Mouse (Mus musculus) adrenal gland, postnatal 10 days (tissue): ENCODE results near the gene Wdr13. TPM values are rescaled to one million over a fixed set of nuclear protein-coding genes. Genes with fewer than 3 reads are reported as not detected.
"Not testable (repeated sequence)": the region's sequence is repeated elsewhere in the genome, so short reads cannot be mapped to it uniquely, and the experiment has no call there.

Experiments
- DNase-seq: peaks from one replicate; pipeline ENCODE4 v3.0.0; 2021; ENCODE audit warnings: mixed read lengths
- total RNA-seq, 2 experiments: library from RNA; stranded (reverse); gene quantifications; 2 replicates each; pipeline ENCODE4 v1.2.3; 2021

Gene Wdr13
- total RNA-seq, 2 experiments from 2014 or later: 40.7 to 54.9 TPM

DNA sequence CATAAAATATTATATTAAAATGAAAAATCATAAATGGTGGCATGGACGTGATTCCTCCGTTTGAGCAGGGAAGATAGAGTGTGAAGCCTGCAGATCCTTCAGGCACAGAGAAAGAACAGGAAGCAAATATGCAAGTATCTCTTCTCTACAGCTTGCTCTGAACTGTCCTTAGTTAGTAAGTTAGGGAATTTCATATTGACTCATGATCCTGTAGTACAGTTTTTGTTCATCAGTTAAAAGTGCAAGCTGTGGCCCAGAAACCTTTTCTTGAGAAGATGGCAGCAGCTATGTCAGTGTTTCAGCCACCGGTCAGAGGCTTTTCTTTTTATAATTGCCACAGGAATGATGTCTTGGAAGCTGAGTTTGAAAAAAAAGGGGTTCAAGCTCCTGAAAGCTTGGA, 27.7 kb downstream of the Wdr13 start:
- DNase-seq: no peak

- no peak for DNase-seq
These were observed 30.5 kb downstream of the Wdr13 start for GRCm38 (mm10) chrX:8102213-8102668.

- DNase-seq: peak; percentile 3
These were observed 31.7 kb downstream of the Wdr13 start for GRCm38 (mm10) chrX:8101017-8101416.

DNA sequence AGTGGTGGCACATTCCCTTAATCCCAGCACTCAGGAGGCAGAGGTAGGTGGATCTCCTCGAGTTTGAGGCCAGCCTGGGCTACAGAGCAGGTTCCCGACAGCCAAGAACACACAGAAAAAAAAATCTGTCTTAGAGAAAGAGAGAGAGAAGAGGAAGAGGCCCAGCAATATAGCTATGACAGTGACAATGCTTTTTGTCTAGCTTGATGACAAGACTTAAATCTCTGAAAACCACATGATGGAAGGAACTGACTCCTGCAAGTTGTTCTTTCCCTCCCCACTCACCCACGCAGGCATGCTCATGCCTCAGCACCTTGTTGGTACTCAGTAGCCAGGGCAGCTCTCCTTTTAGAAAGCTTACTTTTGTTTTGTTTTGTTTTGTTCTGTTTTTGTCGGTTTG, 33.3 kb downstream of the Wdr13 start:
- no peak for DNase-seq

DNA sequence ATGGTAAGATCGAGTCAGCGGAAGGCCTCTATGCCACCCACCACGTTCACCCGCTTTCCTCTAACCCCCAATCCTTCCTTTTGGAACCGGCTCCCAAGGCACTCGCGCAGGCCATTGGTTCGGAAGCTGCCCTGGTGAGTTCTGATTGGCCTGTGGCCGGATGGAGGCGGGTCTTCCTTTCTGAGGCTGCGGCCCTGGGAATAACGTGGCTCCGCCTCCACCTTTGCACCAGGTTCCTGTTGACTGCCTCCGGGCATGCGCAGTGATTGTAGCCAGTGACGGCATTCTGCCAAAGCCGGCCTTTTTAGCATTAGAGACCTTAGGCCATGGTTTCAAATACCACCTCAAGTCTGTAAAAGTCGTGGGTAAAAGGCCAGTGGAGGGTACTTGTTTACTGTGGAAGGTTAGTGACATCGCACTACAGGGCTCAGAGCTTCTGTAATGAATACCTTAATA, 35.9 kb downstream of the Wdr13 start:
- DNase-seq: peak; percentile 94

DNA sequence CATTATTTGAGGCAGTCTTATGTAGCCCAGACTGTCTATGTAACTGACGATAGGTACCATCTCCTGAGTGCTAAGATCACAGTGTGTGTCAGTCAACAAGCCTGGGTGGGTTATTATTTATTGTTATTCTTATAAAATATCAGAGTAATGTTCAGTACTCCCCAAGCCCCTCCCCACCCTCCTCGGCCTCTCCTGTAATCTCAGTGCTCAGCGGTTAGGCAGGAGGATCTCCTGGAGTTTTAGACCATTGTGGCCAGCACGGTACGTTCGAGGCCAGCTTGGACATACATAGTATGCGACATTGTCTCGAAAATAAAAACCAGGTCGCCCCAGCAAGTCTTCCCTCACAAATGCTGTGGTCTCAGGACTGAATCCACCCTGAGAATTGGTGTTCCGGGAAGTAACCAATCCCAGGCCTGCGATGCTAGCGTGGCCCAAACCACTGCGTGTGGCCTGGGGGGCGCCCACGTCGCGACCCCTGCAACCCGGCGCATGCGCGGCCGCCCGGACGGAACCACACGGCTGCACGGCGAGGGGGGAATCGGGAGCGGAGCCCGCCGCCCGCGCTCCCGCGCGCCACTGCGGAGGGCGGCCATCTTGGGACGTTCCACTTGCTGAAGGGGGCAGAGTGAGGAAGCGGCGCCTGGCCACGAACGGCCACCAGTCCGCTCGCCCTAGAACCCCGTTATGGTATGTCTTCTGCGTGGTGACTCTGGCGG, 36.5 kb downstream of the Wdr13 start:
- peak; percentile 82 for DNase-seq

GRCm38 (mm10) chrX:8095546-8095945, 37.1 kb downstream of the Wdr13 start:
- DNase-seq: no peak

DNA sequence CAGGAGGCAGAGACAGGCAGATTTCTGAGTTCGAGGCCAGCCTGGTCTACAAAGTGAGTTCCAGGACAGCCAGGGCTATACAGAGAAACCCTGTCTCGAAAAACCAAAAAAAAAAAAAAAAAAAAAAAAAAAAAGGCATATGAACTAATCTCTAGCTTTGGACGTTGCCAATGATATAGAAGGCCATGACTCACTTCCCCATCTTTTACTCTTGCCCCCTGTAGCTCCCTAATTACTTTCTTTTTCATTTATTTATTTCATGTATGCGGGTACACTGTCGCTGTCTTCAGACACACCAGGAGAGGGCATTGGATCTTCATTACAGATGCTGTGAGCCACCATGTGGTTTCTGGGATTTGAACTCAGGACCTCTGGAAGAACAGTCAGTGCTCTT, 41.7 kb downstream of the Wdr13 start:
- not testable (repeated sequence) for DNase-seq

DNA sequence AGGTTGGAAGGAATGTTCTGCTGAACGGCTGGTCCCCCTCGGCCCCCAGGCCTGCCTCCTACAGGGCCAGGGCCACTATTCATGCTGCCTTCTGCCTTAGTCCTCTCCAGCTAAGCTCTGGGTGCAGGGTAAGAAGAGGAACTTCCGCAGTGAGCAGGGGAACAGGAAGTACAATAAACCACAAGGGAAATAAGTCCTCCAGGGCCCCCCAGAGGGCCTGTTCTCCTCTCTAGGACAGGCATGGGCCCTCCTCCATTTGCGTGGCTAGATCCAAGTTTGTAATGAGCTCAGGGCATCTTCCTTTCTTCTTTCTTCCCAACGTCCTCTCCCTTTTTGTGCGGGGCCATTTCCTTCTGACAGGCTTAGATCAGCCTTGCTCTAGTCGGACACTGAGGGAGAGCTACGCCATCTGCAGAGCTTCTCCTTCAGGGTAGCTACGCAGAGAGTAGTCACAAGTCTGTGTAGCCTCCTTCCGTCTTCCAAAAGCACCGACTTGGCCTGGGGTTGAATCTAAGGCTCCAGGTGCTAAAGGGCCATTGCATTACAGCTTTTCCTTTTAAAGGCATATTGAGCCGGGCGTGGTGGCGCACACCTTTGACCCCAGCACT, 42.2 kb downstream of the Wdr13 start, which contains the start of gene Was:
Was (minus strand) TSS at position 153 of the 608 bp plus-strand sequence.
- DNase-seq: no peak

- no peak for DNase-seq
These were observed 42.9 kb downstream of the Wdr13 start for GRCm38 (mm10) chrX:8089746-8090145.

DNA sequence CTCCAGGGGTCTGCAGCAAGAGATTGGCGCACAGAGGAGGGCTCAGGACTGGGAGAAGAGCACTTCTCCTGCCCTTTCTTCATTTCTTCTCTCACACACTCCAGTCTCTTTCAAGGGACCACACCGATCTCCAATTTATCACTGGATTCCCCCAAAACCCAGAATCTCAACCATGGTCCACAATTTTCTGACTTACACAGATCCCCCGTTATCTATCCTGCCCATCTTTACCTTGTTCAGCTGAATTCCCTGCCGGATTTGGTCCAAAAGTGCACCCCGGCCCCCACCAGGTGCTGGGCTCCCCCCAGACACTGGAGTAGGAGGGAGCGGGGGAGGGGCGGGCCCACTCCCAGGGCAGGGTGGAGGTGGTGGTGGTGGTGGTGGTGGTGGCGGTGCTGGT, 47.1 kb downstream of the Wdr13 start:
- no peak for DNase-seq

DNA sequence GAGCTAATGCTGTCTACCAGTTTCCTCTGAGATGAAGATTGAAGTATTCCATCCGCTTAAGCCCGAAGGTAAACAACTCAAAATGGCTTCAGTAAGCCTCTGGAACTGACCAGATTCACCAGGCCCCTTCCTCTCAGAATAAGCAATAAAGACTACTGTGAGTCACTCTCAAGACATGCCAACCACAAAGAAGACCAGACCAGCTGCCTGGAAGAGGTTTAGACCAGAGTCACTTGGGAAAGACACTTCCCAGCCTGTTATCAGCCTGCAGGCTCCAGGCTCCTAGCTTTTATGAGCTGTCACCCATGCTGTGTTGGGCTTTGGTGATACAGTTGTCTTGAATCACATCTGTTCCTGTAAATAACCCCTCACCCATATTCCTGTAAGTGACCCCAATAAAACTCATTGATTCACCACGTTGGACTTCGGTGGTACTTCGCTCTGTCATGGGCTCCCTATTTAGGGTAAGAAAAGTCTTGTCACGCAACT, 47.9 kb downstream of the Wdr13 start:
- DNase-seq: no peak

DNA sequence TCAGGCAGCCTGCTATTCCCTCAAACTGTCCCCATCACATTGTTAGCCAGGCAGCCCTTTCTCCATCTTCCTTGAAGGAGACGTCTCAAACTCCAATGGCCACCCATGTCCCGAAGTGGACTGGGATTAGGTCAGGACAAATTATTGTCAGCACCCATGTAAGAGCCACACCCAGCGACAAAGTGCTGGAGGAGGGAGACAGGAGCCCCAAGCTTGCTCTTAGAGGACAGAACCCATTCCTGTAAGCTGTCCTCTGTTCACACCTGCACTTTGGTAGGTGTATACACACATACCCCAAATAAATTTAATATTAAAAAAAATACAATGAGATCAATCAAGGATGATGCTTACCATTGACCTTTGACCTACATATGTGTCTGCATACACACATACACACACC, 57.6 kb downstream of the Wdr13 start:
- no peak for DNase-seq

GRCm38 (mm10) chrX:8074430-8075014, 58.2 kb downstream of the Wdr13 start, which contains the start of gene Suv39h1:
TSS of gene Suv39h1 (minus strand) at chrX:8074760.
- DNase-seq: peak; percentile 91

GRCm38 (mm10) chrX:8073881-8074429, 58.7 kb downstream of the Wdr13 start:
- peak; percentile 26 for DNase-seq

Other genes with a start within 250 kb of the Wdr13 start
- gene Slc35a2, start 248.9 kb downstream of the Wdr13 start, total RNA-seq: 10 to 100 TPM; 23.2 to 27.0 TPM
- 10 to 100 TPM; 66.3 to 79.2 TPM for gene Pqbp1, start 233.6 kb downstream of the Wdr13 start, total RNA-seq
- 10 to 100 TPM; 88.3 to 94.3 TPM for gene Timm17b, start 233.5 kb downstream of the Wdr13 start, total RNA-seq
- gene Gm10491, start 225.1 kb downstream of the Wdr13 start, total RNA-seq: not detected
- not detected for gene Gm10490, start 223.3 kb downstream of the Wdr13 start, total RNA-seq
- 10 to 100 TPM; 37.3 to 41.2 TPM for gene Pcsk1n, start 213.1 kb downstream of the Wdr13 start, total RNA-seq
- not detected for gene Eras, start 204.3 kb downstream of the Wdr13 start, total RNA-seq
- gene Hdac6, start 185.0 kb downstream of the Wdr13 start, total RNA-seq: 10 to 100 TPM; 17.9 to 19.2 TPM
- 1 to 10 TPM; 1.2 to 2.5 TPM for gene Gata1, start 154.8 kb downstream of the Wdr13 start, total RNA-seq
- under 1 TPM in 1 of 2 experiments, not detected in 1; 0.84 TPM for gene Glod5, start 114.4 kb downstream of the Wdr13 start, total RNA-seq
- gene Suv39h1, start 58.1 kb downstream of the Wdr13 start, total RNA-seq: 10 to 100 TPM; 14.6 to 18.7 TPM
- 1 to 10 TPM; 3.8 to 4.5 TPM for gene Was, start 42.4 kb downstream of the Wdr13 start, total RNA-seq
- gene Rbm3, start 13.0 kb upstream of the Wdr13 start, total RNA-seq: 100 to 1,000 TPM; 312 to 347 TPM
- 1 to 10 TPM; 7.3 to 8.0 TPM for gene Tbc1d25, start 43.3 kb upstream of the Wdr13 start, total RNA-seq
- gene Ebp, start 60.6 kb upstream of the Wdr13 start, total RNA-seq: 10 to 100 TPM; 41.5 to 53.1 TPM
- 1 to 10 TPM; 5.4 to 7.8 TPM for gene Porcn, start 73.6 kb upstream of the Wdr13 start, total RNA-seq
- gene Ftsj1, start 119.5 kb upstream of the Wdr13 start, total RNA-seq: 10 to 100 TPM; 18.3 to 22.3 TPM
- gene Slc38a5, start 138.2 kb upstream of the Wdr13 start, total RNA-seq: 1 to 10 TPM; 2.5 to 2.7 TPM
- gene Ssxb10, start 194.5 kb upstream of the Wdr13 start, total RNA-seq: not detected
- not detected for gene Ssxb9, start 234.1 kb upstream of the Wdr13 start, total RNA-seq